Comparison of ENCODE assay signal across 8 mouse cellular contexts in the genomic region with DNA sequence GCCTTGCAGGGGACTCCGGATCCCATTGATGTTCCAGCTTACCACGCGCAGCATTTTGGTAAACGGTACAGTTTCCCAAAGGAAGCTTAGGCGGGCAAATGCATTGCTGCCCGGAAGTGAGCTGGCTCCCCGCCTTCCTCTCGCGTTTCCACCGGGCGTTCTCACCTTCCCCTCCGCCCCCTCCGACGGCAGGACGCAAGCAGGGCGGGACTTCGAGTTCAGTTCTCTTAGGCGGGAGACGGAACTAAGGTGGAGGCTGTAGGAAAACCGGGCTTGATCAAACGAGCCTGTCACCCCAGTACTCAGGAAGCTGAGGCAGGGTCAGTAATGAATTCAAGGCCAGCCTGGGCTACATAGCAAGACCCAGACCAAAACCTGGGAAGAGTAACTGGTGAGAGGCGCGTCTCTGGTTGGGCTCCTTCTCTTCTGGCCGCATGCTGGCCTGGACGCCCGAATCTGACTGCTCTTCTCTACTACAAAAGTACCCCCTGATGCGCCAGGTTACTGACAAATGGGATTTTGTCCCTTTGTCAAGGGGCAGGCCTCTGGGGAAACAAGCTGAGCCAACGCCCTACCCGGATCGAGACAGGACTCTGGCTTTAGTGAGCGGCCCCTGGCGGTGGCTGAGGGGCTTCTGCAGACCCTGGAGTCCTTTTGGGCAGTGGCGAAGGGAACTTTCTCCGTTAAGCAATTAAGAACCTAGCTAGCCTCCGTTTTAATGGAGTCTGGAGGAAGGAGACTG. TPM values are rescaled to one million over a fixed set of nuclear protein-coding genes. Genes with fewer than 3 reads are reported as not detected.
DNase-seq lines count a peak whose midpoint lies in the region; ATAC-seq and TF ChIP-seq lines count a peak whose summit lies in the region.

Pfkfb1 (plus strand) TSS at position 207 of the 742 bp plus-strand sequence.

- peak; percentile 92 for ATAC-seq in activated CD4-positive, CD25-positive, alpha-beta regulatory T cell, adult 4 months
- peak; percentile 98 for ATAC-seq in megakaryocyte progenitor cell, adult 5-6 weeks (replicated peaks; ENCODE audit: poor library complexity)

- no peaks in the 10 kb centered on the region for H3K4me1 ChIP-seq in cortical plate, adult 2 months (ENCODE audit: control insufficient read depth, insufficient read depth, low read length)

- no peak for TF ChIP-seq CTCF in cortical plate, adult 2 months (IDR thresholded peaks at IDR 0.05; ENCODE audit: extremely low read depth, insufficient read depth, low read length)

- H3K27ac ChIP-seq in cortical plate, adult 2 months (ENCODE audit: insufficient read depth, low read length): no peak within 1 kb of the TSS

- peak; percentile 54 for TF ChIP-seq POLR2A in cortical plate, adult 2 months (IDR thresholded peaks at IDR 0.05; ENCODE audit: extremely low read depth, insufficient read depth, low read length)

- H3K4me3 ChIP-seq in cortical plate, adult 2 months (ENCODE audit: insufficient read depth, low read length): peak within 1 kb of the TSS; percentile 79

- peak; percentile 42 to 63 for DNase-seq in gastrocnemius, adult 8-10 months (ENCODE audit: low spot score in 2 of 2)
- DNase-seq in induced T-regulatory cell, adult 2 months (ENCODE audit: low read depth): peak; percentile 82
- peak; percentile 14 to 67 for DNase-seq in left cerebral cortex, adult 9 months (ENCODE audit: low spot score in 2 of 2)
- DNase-seq in right cerebral cortex, postnatal 14 days: peak; percentile 73
- DNase-seq in urinary bladder, postnatal 36 days (ENCODE audit: low spot score in 2 of 2): peak; percentile 54 to 84

RNA-seq across cellular contexts. Expression of gene Pfkfb1, which starts in this region (rescaled TPM):
- polyA plus RNA-seq in activated CD4-positive, CD25-positive, alpha-beta regulatory T cell, adult 4 months (2017; shearing (Covaris generic)): 1 to 10 TPM; 9.0 to 9.4 TPM
- 1.8 and 2.1 TPM in 2 replicates for polyA plus RNA-seq in cortical plate, adult 2 months (2012; rRNA removed)
- 10 to 100 TPM; 24.1 to 54.8 (median 32.2) TPM for total RNA-seq in gastrocnemius, adult 8-10 months (2022)
- 7.5 and 10.8 TPM in 2 replicates for total RNA-seq in megakaryocyte progenitor cell, adult 5-6 weeks (2015)
- 4.0 and 4.5 TPM in 2 replicates for total RNA-seq in megakaryocyte progenitor cell, adult 5-6 weeks (2017)
